Mouse (Mus musculus) lung, postnatal 14 days (tissue): ENCODE data around the gene Sgcd.

ENCODE experiments used
- DNase-seq: peaks from one replicate; pipeline ENCODE4 v3.0.0; 2021

Sgcd gene

GRCm38 (mm10) chr11:47128331-47128730, 860.4 kb downstream of the Sgcd start:
- no peak for DNase-seq

- no peak for DNase-seq
Observed at GRCm38 (mm10) chr11:47120874-47121273, 867.9 kb downstream of the Sgcd start.

GRCm38 (mm10) chr11:47117896-47118295, 870.9 kb downstream of the Sgcd start:
- DNase-seq, result no peak

GRCm38 (mm10) chr11:47114366-47114765, 874.4 kb downstream of the Sgcd start:
- no peak for DNase-seq

GRCm38 (mm10) chr11:47113081-47113480, 875.7 kb downstream of the Sgcd start:
- no peak for DNase-seq

- DNase-seq, result peak; percentile 14
Observed at GRCm38 (mm10) chr11:47110314-47110713, 878.5 kb downstream of the Sgcd start.

- no peak for DNase-seq
Observed at GRCm38 (mm10) chr11:47107661-47108060, 881.1 kb downstream of the Sgcd start.

- DNase-seq, result no peak
Observed at GRCm38 (mm10) chr11:47093296-47093912, 895.4 kb downstream of the Sgcd start.

- no peak for DNase-seq
Observed at GRCm38 (mm10) chr11:47082517-47082916, 906.3 kb downstream of the Sgcd start.

- no peak for DNase-seq
Observed at GRCm38 (mm10) chr11:47073538-47073937, 915.2 kb downstream of the Sgcd start.

GRCm38 (mm10) chr11:47071161-47071560, 917.6 kb downstream of the Sgcd start:
- DNase-seq, result no peak

GRCm38 (mm10) chr11:47069769-47070384, 918.9 kb downstream of the Sgcd start:
- DNase-seq, result no peak

- no peak for DNase-seq
Observed at GRCm38 (mm10) chr11:47063690-47064089, 925.1 kb downstream of the Sgcd start.

- no peak for DNase-seq
Observed at GRCm38 (mm10) chr11:47050390-47050789, 938.4 kb downstream of the Sgcd start.

GRCm38 (mm10) chr11:47049756-47050155, 939.0 kb downstream of the Sgcd start:
- no peak for DNase-seq

GRCm38 (mm10) chr11:47032318-47032717, 956.5 kb downstream of the Sgcd start:
- DNase-seq, result no peak

GRCm38 (mm10) chr11:47020874-47021273, 967.9 kb downstream of the Sgcd start:
- DNase-seq, result peak; percentile 8

- DNase-seq, result peak; percentile 6
Observed at GRCm38 (mm10) chr11:47018139-47018538, 970.6 kb downstream of the Sgcd start.

- DNase-seq, result no peak
Observed at GRCm38 (mm10) chr11:47015683-47016082, 973.1 kb downstream of the Sgcd start.

GRCm38 (mm10) chr11:47014278-47014677, 974.5 kb downstream of the Sgcd start:
- DNase-seq, result no peak

GRCm38 (mm10) chr11:47010166-47010565, 978.6 kb downstream of the Sgcd start:
- no peak for DNase-seq

GRCm38 (mm10) chr11:47005301-47005875, 983.4 kb downstream of the Sgcd start:
- DNase-seq, result peak; percentile 11

GRCm38 (mm10) chr11:46939311-46939710, 1049.5 kb downstream of the Sgcd start:
- DNase-seq, result no peak

- DNase-seq, result no peak
Observed at GRCm38 (mm10) chr11:46924946-46925345, 1063.8 kb downstream of the Sgcd start.

GRCm38 (mm10) chr11:46920244-46920643, 1068.5 kb downstream of the Sgcd start:
- DNase-seq, result no peak
